Mouse (Mus musculus) liver, adult 2 months (tissue): ENCODE measurements around the gene Csrp1. TPM values are rescaled to one million over a fixed set of nuclear protein-coding genes. Genes with fewer than 3 reads are reported as not detected.

Source experiments
- DNase-seq: peaks from one replicate; pipeline ENCODE4 v3.0.0-alpha.2; 2011; ENCODE audit warnings: low read depth, low spot score; ENCODE audit errors: extremely low read depth
- H3K27ac ChIP-seq: fragments of 200-500 bp; replicated peaks from 2 replicates; pipeline ENCODE4 v1.5.1; 2012; ENCODE audit warnings: low read depth, mild to moderate bottlenecking, control low read depth, inconsistent platforms, low read length; ENCODE audit not compliant: insufficient read depth
- H3K27me3 ChIP-seq: fragments of 200-500 bp; 2 replicates; pipeline ENCODE4 v1.6.1; 2012; ENCODE audit warnings: mild to moderate bottlenecking, moderate library complexity, low read length, inconsistent platforms; ENCODE audit not compliant: control insufficient read depth, insufficient read depth
- H3K36me3 ChIP-seq: fragments of 200-500 bp; 2 replicates; pipeline ENCODE4 v1.6.1; 2012; ENCODE audit warnings: low read length, inconsistent platforms; ENCODE audit not compliant: control insufficient read depth, insufficient read depth
- H3K4me1 ChIP-seq: fragments of 200-500 bp; 2 replicates; pipeline ENCODE4 v1.6.1; 2011; ENCODE audit warnings: low read length; ENCODE audit not compliant: control insufficient read depth, insufficient read depth
- H3K4me3 ChIP-seq: fragments of 200-500 bp; 2 replicates; pipeline ENCODE4 v1.5.1; 2011; ENCODE audit warnings: low read depth, mild to moderate bottlenecking, control low read depth, low read length, moderate library complexity; ENCODE audit not compliant: insufficient read depth
- H3K79me2 ChIP-seq: fragments of 200-500 bp; 2 replicates; pipeline ENCODE4 v1.6.1; 2012; ENCODE audit warnings: inconsistent platforms, mild to moderate bottlenecking, low read length, moderate library complexity; ENCODE audit not compliant: control insufficient read depth, insufficient read depth
- H3K9ac ChIP-seq: fragments of 200-500 bp; 2 replicates; pipeline ENCODE4 v1.6.1; 2012; ENCODE audit warnings: low read depth, mild to moderate bottlenecking, control low read depth, inconsistent platforms, low read length
- CTCF ChIP-seq: fragments of 200-500 bp; IDR thresholded peaks from 2 replicates; pipeline ENCODE4 v1.5.1; 2011; ENCODE audit warnings: low read depth, low read length, control low read depth
- POLR2A ChIP-seq: fragments of 200-500 bp; IDR thresholded peaks from 2 replicates; pipeline ENCODE4 v1.6.1; 2011; ENCODE audit warnings: low read length, control low read depth; ENCODE audit not compliant: insufficient read depth; ENCODE audit errors: extremely low read depth
- WGBS: fragments of 180-500 bp; shearing (Covaris S2); methylation state at CpG from one replicate; pipeline ENCODE4 v1.1.7; 2018; 5-methylcytosine and 5-hydroxymethylcytosine counted together
- polyA plus RNA-seq: library from polyadenylated mRNA; depleted of rRNA; stranded (reverse); fragments of >200 nt; gene quantifications from 2 replicates; pipeline ENCODE4 v1.2.3, GENCODE M21; 2012
- total RNA-seq: library from RNA; depleted of rRNA; stranded (reverse); fragments of >200 nt; gene quantifications from 2 replicates; pipeline ENCODE4 v1.2.3, GENCODE M21; 2014

Gene Csrp1
- total and polyA plus RNA-seq, 2 experiments: 11.9 to 13.7 TPM

- TF ChIP-seq CTCF (no peak), POLR2A (no peak)
- Histone ChIP-seq H3K27me3 (0 out of 2 replicates have a peak, but pooled peaks cover 2% of the 10 kb centered on the region), H3K36me3 (no peaks in the 10 kb centered on the region), H3K79me2 (no peaks in the 10 kb centered on the region), H3K27ac (no peak overlapping the region), H3K4me3 (no peak overlapping the region), H3K4me1 (no peaks in the 10 kb centered on the region; the same call in 1 of the 2 replicates), H3K9ac (no peak overlapping the region)
- 61% methylated on average over 8 of the region's 8 CpGs for WGBS
- DNase-seq: no peak
Observed at GRCm38 (mm10) chr1:135771573-135771970, 51.7 kb downstream of the Csrp1 start.

- no peak for TF ChIP-seq CTCF
- TF ChIP-seq POLR2A: no peak
- Histone ChIP-seq H3K9ac (no peak overlapping the region), H3K27me3 (0 out of 2 replicates have a peak, but pooled peaks cover under 1% of the 10 kb centered on the region), H3K4me1 (no peaks in the 10 kb centered on the region; the same call in 1 of the 2 replicates), H3K4me3 (no peak overlapping the region), H3K27ac (no peak overlapping the region), H3K36me3 (no peaks in the 10 kb centered on the region), H3K79me2 (no peaks in the 10 kb centered on the region)
- DNase-seq: no peak
Observed at GRCm38 (mm10) chr1:135776596-135776995, 56.7 kb downstream of the Csrp1 start.

GRCm38 (mm10) chr1:135777046-135777445 is 57.2 kb downstream of the Csrp1 start:
- Histone ChIP-seq H3K36me3 (no peaks in the 10 kb centered on the region), H3K4me1 (no peaks in the 10 kb centered on the region; the same call in 1 of the 2 replicates), H3K27me3 (no peaks in the 10 kb centered on the region), H3K27ac (no peak overlapping the region), H3K9ac (no peak overlapping the region), H3K79me2 (no peaks in the 10 kb centered on the region), H3K4me3 (no peak overlapping the region)
- no peak for DNase-seq
- no peak for TF ChIP-seq POLR2A
- TF ChIP-seq CTCF: no peak
- WGBS: 86% methylated on average over 1 of the region's 1 CpGs

GRCm38 (mm10) chr1:135778780-135779535 is 59.1 kb downstream of the Csrp1 start, which contains the start of gene Tnni1:
TSS of gene Tnni1 (plus strand) at chr1:135779434.
- Histone ChIP-seq H3K4me3 (no peak within 1 kb of the TSS), H3K9ac (no peak within 1 kb of the TSS), H3K27ac (no peak within 1 kb of the TSS), H3K27me3 (no peaks in the 10 kb centered on the region), H3K4me1 (no peaks in the 10 kb centered on the region; the same call in 1 of the 2 replicates), H3K36me3 (no peaks in the 10 kb centered on the region), H3K79me2 (no peaks in the 10 kb centered on the region)
- WGBS: 33% methylated on average over 22 of the region's 22 CpGs
- TF ChIP-seq POLR2A (no peak), CTCF (no peak)
- DNase-seq: no peak

- 69% methylated on average over 4 of the region's 4 CpGs for WGBS
Observed at GRCm38 (mm10) chr1:135780649-135781048, 60.8 kb downstream of the Csrp1 start.

GRCm38 (mm10) chr1:135781220-135781619 is 61.4 kb downstream of the Csrp1 start:
- Histone ChIP-seq H3K9ac (no peak overlapping the region), H3K79me2 (no peaks in the 10 kb centered on the region), H3K4me1 (no peaks in the 10 kb centered on the region; the same call in 1 of the 2 replicates), H3K36me3 (no peaks in the 10 kb centered on the region), H3K4me3 (no peak overlapping the region), H3K27me3 (no peaks in the 10 kb centered on the region), H3K27ac (no peak overlapping the region)
- DNase-seq: peak; percentile 18
- 20% methylated on average over 13 of the region's 13 CpGs for WGBS
- TF ChIP-seq CTCF (peak; percentile 94), POLR2A (no peak)

More at GRCm38 (mm10) chr1:135780649-135781048, 60.8 kb downstream of the Csrp1 start:
- no peak overlapping the region for H3K4me3 ChIP-seq
- H3K27me3 ChIP-seq: no peaks in the 10 kb centered on the region
- TF ChIP-seq CTCF: no peak
- TF ChIP-seq POLR2A: no peak
- H3K36me3 ChIP-seq: no peaks in the 10 kb centered on the region
- H3K79me2 ChIP-seq: no peaks in the 10 kb centered on the region
- no peak overlapping the region for H3K9ac ChIP-seq
- no peak overlapping the region for H3K27ac ChIP-seq
- DNase-seq: no peak
- no peaks in the 10 kb centered on the region; the same call in 1 of the 2 replicates for H3K4me1 ChIP-seq
